Mouse (Mus musculus): ENCODE results near the gene Aqp12. TPM values are rescaled to one million over a fixed set of nuclear protein-coding genes. Genes with fewer than 3 reads are reported as not detected.
"Not testable (repeated sequence)": the region's sequence is repeated elsewhere in the genome, so short reads cannot be mapped to it uniquely, and the experiment has no call there.

Gene Aqp12
- not detected in 2 replicates for total RNA-seq (2012; rRNA removed)

- H3K4me1 ChIP-seq (ENCODE audit: control insufficient read depth in 2 of 2, insufficient read depth in 2 of 2, low read length in 2 of 2, poor library complexity in 1 of 2): no peaks in the 10 kb centered on the region
- no peak for TF ChIP-seq ZC3H11A (IDR thresholded peaks at IDR 0.05; ENCODE audit: borderline replicate concordance, low read depth, low read length)
- TF ChIP-seq MAFK (IDR thresholded peaks at IDR 0.05; ENCODE audit: insufficient read depth, low read depth, low read length): no peak
- no peak for TF ChIP-seq CHD2 (IDR thresholded peaks at IDR 0.05; ENCODE audit: low read depth, low read length)
- TF ChIP-seq HCFC1 (IDR thresholded peaks at IDR 0.05; ENCODE audit: borderline replicate concordance, insufficient read depth, low read length): no peak
- TF ChIP-seq ZNF384 (IDR thresholded peaks at IDR 0.05; ENCODE audit: low read depth, low read length): no peak
- H3K36me3 ChIP-seq (ENCODE audit: control insufficient read depth, insufficient read depth, low read length, poor library complexity, severe bottlenecking): no peaks in the 10 kb centered on the region
- no peak within 1 kb of the TSS for H3K9ac ChIP-seq (ENCODE audit: insufficient read depth, low read depth, low read length, poor library complexity, severe bottlenecking)
- in situ Hi-C loops (cut with MboI; ENCODE audit: low sequenced_read_pairs in 2 of 2, unreplicated experiment in 2 of 2): no loop called here
- no peak for DNase-seq (ENCODE audit: low read depth, low spot score)
- H3K9me3 ChIP-seq (ENCODE audit: control insufficient read depth, insufficient read depth, low read depth, low read length): no peaks in the 10 kb centered on the region
- no peak within 1 kb of the TSS for H3K4me3 ChIP-seq (ENCODE audit: insufficient read depth in 1 of 2, low read depth in 1 of 2, low read length in 2 of 2, poor library complexity in 1 of 2, severe bottlenecking in 1 of 2)
- no peak within 1 kb of the TSS for H3K27ac ChIP-seq (ENCODE audit: insufficient read depth, low read depth, low read length, poor library complexity, severe bottlenecking)
These were observed at the start of gene Aqp12 for GRCm38 (mm10) chr1:93006061-93006460. TSS of gene Aqp12 (plus strand) at chr1:93006334.

GRCm38 (mm10) chr1:92956571-92957335, 49.4 kb upstream of the Aqp12 start:
- H3K9ac ChIP-seq (ENCODE audit: insufficient read depth, low read depth, low read length, poor library complexity, severe bottlenecking): peak overlapping the region; percentile 57; the same call in 1 of the 2 replicates
- H3K4me3 ChIP-seq (ENCODE audit: insufficient read depth in 1 of 2, low read depth in 1 of 2, low read length in 2 of 2, poor library complexity in 1 of 2, severe bottlenecking in 1 of 2): peak overlapping the region; percentile 24 to 48; a peak in 3 of 4 replicates
- H3K27ac ChIP-seq (ENCODE audit: insufficient read depth, low read depth, low read length, poor library complexity, severe bottlenecking); H3K9me3 ChIP-seq (ENCODE audit: control insufficient read depth, insufficient read depth, low read depth, low read length); in situ Hi-C loops (cut with MboI; ENCODE audit: low sequenced_read_pairs in 2 of 2, unreplicated experiment in 2 of 2); DNase-seq (ENCODE audit: low read depth, low spot score); H3K36me3 ChIP-seq (ENCODE audit: control insufficient read depth, insufficient read depth, low read length, poor library complexity, severe bottlenecking); H3K4me1 ChIP-seq (ENCODE audit: control insufficient read depth in 2 of 2, insufficient read depth in 2 of 2, low read length in 2 of 2, poor library complexity in 1 of 2): not testable (repeated sequence)

GRCm38 (mm10) chr1:92958999-92959398, 47.1 kb upstream of the Aqp12 start:
- DNase-seq (ENCODE audit: low read depth, low spot score): no peak
- no peak overlapping the region for H3K9ac ChIP-seq (ENCODE audit: insufficient read depth, low read depth, low read length, poor library complexity, severe bottlenecking)
- no peak overlapping the region for H3K4me3 ChIP-seq (ENCODE audit: insufficient read depth in 1 of 2, low read depth in 1 of 2, low read length in 2 of 2, poor library complexity in 1 of 2, severe bottlenecking in 1 of 2)
- no peak overlapping the region for H3K27ac ChIP-seq (ENCODE audit: insufficient read depth, low read depth, low read length, poor library complexity, severe bottlenecking)
- H3K9me3 ChIP-seq (ENCODE audit: control insufficient read depth, insufficient read depth, low read depth, low read length): no peaks in the 10 kb centered on the region
- no peak for TF ChIP-seq HCFC1 (IDR thresholded peaks at IDR 0.05; ENCODE audit: borderline replicate concordance, insufficient read depth, low read length)
- TF ChIP-seq MAFK (IDR thresholded peaks at IDR 0.05; ENCODE audit: insufficient read depth, low read depth, low read length): no peak
- TF ChIP-seq ZC3H11A (IDR thresholded peaks at IDR 0.05; ENCODE audit: borderline replicate concordance, low read depth, low read length): no peak
- TF ChIP-seq CHD2 (IDR thresholded peaks at IDR 0.05; ENCODE audit: low read depth, low read length): no peak
- TF ChIP-seq ZNF384 (IDR thresholded peaks at IDR 0.05; ENCODE audit: low read depth, low read length): no peak
- no peaks in the 10 kb centered on the region for H3K4me1 ChIP-seq (ENCODE audit: control insufficient read depth in 2 of 2, insufficient read depth in 2 of 2, low read length in 2 of 2, poor library complexity in 1 of 2)
- in situ Hi-C loops (cut with MboI; ENCODE audit: low sequenced_read_pairs in 2 of 2, unreplicated experiment in 2 of 2): no loop called here
- no peaks in the 10 kb centered on the region for H3K36me3 ChIP-seq (ENCODE audit: control insufficient read depth, insufficient read depth, low read length, poor library complexity, severe bottlenecking)

GRCm38 (mm10) chr1:92970791-92971190, 35.3 kb upstream of the Aqp12 start:
- DNase-seq (ENCODE audit: low read depth, low spot score); H3K36me3 ChIP-seq (ENCODE audit: control insufficient read depth, insufficient read depth, low read length, poor library complexity, severe bottlenecking); H3K9me3 ChIP-seq (ENCODE audit: control insufficient read depth, insufficient read depth, low read depth, low read length); H3K4me3 ChIP-seq (ENCODE audit: insufficient read depth in 1 of 2, low read depth in 1 of 2, low read length in 2 of 2, poor library complexity in 1 of 2, severe bottlenecking in 1 of 2); H3K9ac ChIP-seq (ENCODE audit: insufficient read depth, low read depth, low read length, poor library complexity, severe bottlenecking); in situ Hi-C loops (cut with MboI; ENCODE audit: low sequenced_read_pairs in 2 of 2, unreplicated experiment in 2 of 2); H3K4me1 ChIP-seq (ENCODE audit: control insufficient read depth in 2 of 2, insufficient read depth in 2 of 2, low read length in 2 of 2, poor library complexity in 1 of 2); H3K27ac ChIP-seq (ENCODE audit: insufficient read depth, low read depth, low read length, poor library complexity, severe bottlenecking): not testable (repeated sequence)
